Mouse (Mus musculus): ENCODE measurements around the gene Map3k4. TPM values are rescaled to one million over a fixed set of nuclear protein-coding genes. Genes with fewer than 3 reads are reported as not detected.

Map3k4 gene
- polyA plus RNA-seq, 1 experiment, result 33.4 TPM

DNA sequence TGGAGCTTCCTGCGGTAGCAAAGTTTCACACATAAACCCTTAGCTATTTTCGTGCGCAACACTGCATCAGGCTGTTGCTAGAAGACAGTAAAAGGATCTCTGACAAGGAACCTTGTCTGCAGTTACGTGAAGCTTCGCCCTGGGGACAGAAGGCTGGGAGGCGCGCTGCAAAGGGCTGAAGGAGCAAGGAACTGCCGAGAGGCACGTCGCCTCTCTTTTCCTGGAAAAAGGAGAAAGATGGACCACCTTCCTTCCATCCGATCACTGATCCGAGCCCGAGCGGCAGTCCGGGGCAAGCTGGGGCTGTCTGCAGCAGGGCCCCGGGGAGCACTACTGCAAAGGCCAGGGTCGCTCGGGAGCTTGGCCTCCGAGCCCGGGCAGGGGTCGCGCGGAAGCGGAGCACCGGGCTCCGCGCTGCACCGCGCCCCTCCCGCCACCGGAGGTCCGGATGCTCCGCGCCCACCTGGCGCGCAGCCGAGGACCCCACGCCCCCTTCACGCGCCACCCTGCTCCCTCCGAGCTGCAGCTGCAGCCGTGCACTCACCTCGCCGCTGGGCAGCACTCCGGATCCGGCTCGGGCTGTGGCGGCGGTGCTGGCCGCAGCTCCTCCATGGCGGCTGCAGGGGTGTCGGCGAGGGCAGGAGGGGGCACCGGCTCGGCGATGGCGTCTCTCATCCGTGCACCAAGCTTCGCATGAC lies 493 bp downstream of the Map3k4 start:
- Histone ChIP-seq H3K4me1 (ENCODE audit: control insufficient read depth, insufficient read depth, low read length) (peaks cover 21% of the 10 kb centered on the region), H3K27ac (ENCODE audit: insufficient read depth, low read length) (peak overlapping the region; percentile 99), H3K27me3 (ENCODE audit: control insufficient read depth, insufficient read depth, low read length) (no peaks in the 10 kb centered on the region), H3K4me3 (replicated peaks; ENCODE audit: insufficient read depth, low read depth, low read length) (peak overlapping the region; percentile 94)
- no peak for DNase-seq
- TF ChIP-seq CTCF (IDR thresholded peaks at IDR 0.05; ENCODE audit: borderline replicate concordance, insufficient read depth, low read depth, low read length), result no peak
- TF ChIP-seq POLR2A (IDR thresholded peaks at IDR 0.05; ENCODE audit: borderline replicate concordance, insufficient read depth, low read length), result no peak
- WGBS, result under 1% methylated on average over 59 of the region's 59 CpGs

DNA sequence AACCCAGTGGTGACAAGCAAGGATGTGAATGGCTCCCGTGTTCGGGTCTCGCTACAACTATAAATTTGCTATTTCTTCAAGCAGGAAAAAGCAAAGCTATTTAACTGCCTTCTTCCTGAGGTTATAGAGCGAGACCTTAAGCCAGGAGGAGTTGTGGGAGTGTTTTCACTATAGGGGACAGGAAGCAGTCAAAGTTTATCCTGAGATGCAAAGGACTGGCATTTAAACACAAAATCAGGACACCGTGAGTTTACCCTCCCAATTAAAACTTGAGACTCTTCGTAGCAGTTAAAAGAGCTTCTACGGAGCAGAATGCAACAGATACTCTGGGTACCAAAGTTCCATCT lies 1.0 kb downstream of the Map3k4 start:
- Histone ChIP-seq H3K4me3 (replicated peaks; ENCODE audit: insufficient read depth, low read depth, low read length) (peak overlapping the region; percentile 94), H3K27ac (ENCODE audit: insufficient read depth, low read length) (no peak overlapping the region), H3K27me3 (ENCODE audit: control insufficient read depth, insufficient read depth, low read length) (no peaks in the 10 kb centered on the region), H3K4me1 (ENCODE audit: control insufficient read depth, insufficient read depth, low read length) (peaks cover 21% of the 10 kb centered on the region)
- WGBS, result 4% methylated on average over 7 of the region's 7 CpGs
- no peak for DNase-seq
- TF ChIP-seq CTCF (IDR thresholded peaks at IDR 0.05; ENCODE audit: borderline replicate concordance, insufficient read depth, low read depth, low read length) (no peak), POLR2A (IDR thresholded peaks at IDR 0.05; ENCODE audit: borderline replicate concordance, insufficient read depth, low read length) (no peak)

GRCm38 (mm10) chr17:12316251-12316650 lies 2.3 kb downstream of the Map3k4 start:
- Histone ChIP-seq H3K27ac (ENCODE audit: insufficient read depth, low read length) (0 out of 2 replicates have a peak overlapping the region, but pooled peaks have one; percentile 57), H3K27me3 (ENCODE audit: control insufficient read depth, insufficient read depth, low read length) (no peaks in the 10 kb centered on the region), H3K4me3 (replicated peaks; ENCODE audit: insufficient read depth, low read depth, low read length) (peak overlapping the region; percentile 56), H3K4me1 (ENCODE audit: control insufficient read depth, insufficient read depth, low read length) (peaks cover 21% of the 10 kb centered on the region)
- DNase-seq, result peak in 1 of 2 experiments; percentile 37
- TF ChIP-seq POLR2A (IDR thresholded peaks at IDR 0.05; ENCODE audit: borderline replicate concordance, insufficient read depth, low read length) (no peak), CTCF (IDR thresholded peaks at IDR 0.05; ENCODE audit: borderline replicate concordance, insufficient read depth, low read depth, low read length) (no peak)
- 21% methylated on average over 13 of the region's 13 CpGs for WGBS

- Histone ChIP-seq H3K27me3 (ENCODE audit: control insufficient read depth, insufficient read depth, low read length) (no peaks in the 10 kb centered on the region), H3K27ac (ENCODE audit: insufficient read depth, low read length) (no peak overlapping the region), H3K4me3 (replicated peaks; ENCODE audit: insufficient read depth, low read depth, low read length) (no peak overlapping the region), H3K4me1 (ENCODE audit: control insufficient read depth, insufficient read depth, low read length) (peaks cover 29% of the 10 kb centered on the region)
- no peak for TF ChIP-seq POLR2A (IDR thresholded peaks at IDR 0.05; ENCODE audit: borderline replicate concordance, insufficient read depth, low read length)
- TF ChIP-seq CTCF (IDR thresholded peaks at IDR 0.05; ENCODE audit: borderline replicate concordance, insufficient read depth, low read depth, low read length), result no peak
- 94% methylated on average over 6 of the region's 6 CpGs for WGBS
- DNase-seq, result no peak
These were observed 6.3 kb downstream of the Map3k4 start for GRCm38 (mm10) chr17:12312248-12312647.

DNA sequence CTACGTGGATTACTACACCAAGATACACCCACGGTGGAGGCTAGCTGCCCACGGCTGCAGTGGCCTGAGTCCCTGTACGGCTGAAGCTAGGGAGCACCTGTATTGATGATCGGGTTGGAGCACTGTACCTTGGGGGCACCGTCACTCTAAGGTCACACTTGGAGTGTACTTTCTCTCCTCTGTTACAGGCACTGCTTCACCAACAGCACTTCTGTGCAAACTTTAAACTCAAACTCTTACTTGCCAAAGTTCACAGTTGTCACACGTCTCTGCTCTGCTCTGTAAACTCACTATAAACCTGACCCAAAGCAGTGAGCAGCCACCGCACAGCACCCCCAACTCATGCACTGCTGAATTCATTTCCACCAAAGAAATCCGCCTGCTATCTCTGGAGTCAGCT lies 9.1 kb downstream of the Map3k4 start:
- TF ChIP-seq POLR2A (IDR thresholded peaks at IDR 0.05; ENCODE audit: borderline replicate concordance, insufficient read depth, low read length), result no peak
- TF ChIP-seq CTCF (IDR thresholded peaks at IDR 0.05; ENCODE audit: borderline replicate concordance, insufficient read depth, low read depth, low read length), result no peak
- Histone ChIP-seq H3K4me3 (replicated peaks; ENCODE audit: insufficient read depth, low read depth, low read length) (no peak overlapping the region), H3K27me3 (ENCODE audit: control insufficient read depth, insufficient read depth, low read length) (no peaks in the 10 kb centered on the region), H3K27ac (ENCODE audit: insufficient read depth, low read length) (no peak overlapping the region), H3K4me1 (ENCODE audit: control insufficient read depth, insufficient read depth, low read length) (peaks cover 17% of the 10 kb centered on the region)
- DNase-seq, result no peak
- WGBS, result 88% methylated on average over 9 of the region's 9 CpGs

DNA sequence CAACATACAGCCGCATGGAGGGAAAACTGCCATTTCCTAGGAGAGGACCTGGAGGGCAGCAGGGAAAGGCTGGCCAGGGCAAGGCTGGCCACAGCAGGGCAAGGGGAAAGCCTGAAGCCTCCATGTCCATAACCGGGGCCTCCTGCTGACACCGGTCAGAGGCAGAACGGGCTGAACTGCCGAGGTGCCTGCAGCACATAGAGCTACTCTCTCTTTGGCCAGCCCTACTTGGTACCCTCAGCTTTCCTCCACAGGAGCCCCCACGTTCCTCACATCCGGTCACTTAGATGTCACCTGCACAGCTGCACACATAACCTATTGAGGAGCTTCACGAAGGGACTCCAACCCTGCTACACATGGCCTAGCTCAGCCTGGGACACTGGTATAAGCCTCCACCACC lies 9.5 kb downstream of the Map3k4 start:
- no peak for TF ChIP-seq POLR2A (IDR thresholded peaks at IDR 0.05; ENCODE audit: borderline replicate concordance, insufficient read depth, low read length)
- TF ChIP-seq CTCF (IDR thresholded peaks at IDR 0.05; ENCODE audit: borderline replicate concordance, insufficient read depth, low read depth, low read length), result no peak
- no peak for DNase-seq
- 43% methylated on average over 8 of the region's 8 CpGs for WGBS

GRCm38 (mm10) chr17:12307251-12308135 lies 11.1 kb downstream of the Map3k4 start:
- 78% methylated on average over 20 of the region's 20 CpGs for WGBS
- Histone ChIP-seq H3K4me3 (replicated peaks; ENCODE audit: insufficient read depth, low read depth, low read length) (no peak overlapping the region), H3K27me3 (ENCODE audit: control insufficient read depth, insufficient read depth, low read length) (no peaks in the 10 kb centered on the region), H3K4me1 (ENCODE audit: control insufficient read depth, insufficient read depth, low read length) (peaks cover 14% of the 10 kb centered on the region), H3K27ac (ENCODE audit: insufficient read depth, low read length) (no peak overlapping the region)
- no peak for DNase-seq
- TF ChIP-seq POLR2A (IDR thresholded peaks at IDR 0.05; ENCODE audit: borderline replicate concordance, insufficient read depth, low read length) (no peak), CTCF (IDR thresholded peaks at IDR 0.05; ENCODE audit: borderline replicate concordance, insufficient read depth, low read depth, low read length) (no peak)

More for the DNA sequence above, 9.5 kb downstream of the Map3k4 start:
- H3K4me3 ChIP-seq (replicated peaks; ENCODE audit: insufficient read depth, low read depth, low read length), result no peak overlapping the region
- H3K4me1 ChIP-seq (ENCODE audit: control insufficient read depth, insufficient read depth, low read length), result peaks cover 15% of the 10 kb centered on the region
- H3K27me3 ChIP-seq (ENCODE audit: control insufficient read depth, insufficient read depth, low read length), result no peaks in the 10 kb centered on the region
- H3K27ac ChIP-seq (ENCODE audit: insufficient read depth, low read length), result no peak overlapping the region
